Mouse (Mus musculus) myocyte (in vitro differentiated cells): ENCODE measurements around the gene Arhgap23. TPM values are rescaled to one million over a fixed set of nuclear protein-coding genes. Genes with fewer than 3 reads are reported as not detected.

ENCODE experiments used
- H3K27me3 ChIP-seq: one replicate; pipeline ENCODE4 v1.6.1; 2011; ENCODE audit not compliant: control insufficient read depth, insufficient read depth, insufficient read length
- H3K36me3 ChIP-seq: one replicate; pipeline ENCODE4 v1.6.1; 2011; ENCODE audit not compliant: control insufficient read depth, insufficient read depth
- H3K4me2 ChIP-seq: one replicate; pipeline ENCODE4 v1.6.1; 2011; ENCODE audit warnings: low read depth, control low read depth
- H3K4me3 ChIP-seq: one replicate; pipeline ENCODE4 v1.5.1; 2011; ENCODE audit warnings: mild to moderate bottlenecking, control low read depth, moderate library complexity
- H3K79me2 ChIP-seq: one replicate; pipeline ENCODE4 v1.6.1; 2011; ENCODE audit not compliant: control insufficient read depth, insufficient read depth
- H3ac ChIP-seq: one replicate; pipeline ENCODE4 v1.6.1; 2011; ENCODE audit not compliant: control insufficient read depth, insufficient read length
- CEBPB ChIP-seq: IDR thresholded peaks from 2 replicates; pipeline ENCODE4 v1.6.1; 2011; ENCODE audit warnings: mild to moderate bottlenecking, moderate library complexity; ENCODE audit not compliant: poor library complexity, insufficient read depth, severe bottlenecking
- E2F4 ChIP-seq: IDR thresholded peaks from one replicate; pipeline ENCODE4 v1.6.1; 2011; ENCODE audit warnings: mild to moderate bottlenecking, control low read depth, moderate library complexity; ENCODE audit not compliant: insufficient read depth
- MAX ChIP-seq: IDR thresholded peaks from one replicate; pipeline ENCODE4 v1.6.1; 2011; ENCODE audit warnings: low read depth, mild to moderate bottlenecking, control low read depth
- MYOD1 ChIP-seq, 3 experiments: IDR thresholded peaks; one replicate each; pipeline ENCODE4 v1.6.1; 2011; ENCODE audit warnings: control low read depth in 2 of 3, low read depth in 2 of 3, mild to moderate bottlenecking in 2 of 3, moderate library complexity in 1 of 3; ENCODE audit not compliant: insufficient read length in 2 of 3, control insufficient read depth in 1 of 3
- MYOG ChIP-seq, 3 experiments: IDR thresholded peaks; one replicate each; pipeline ENCODE4 v1.6.1; 2011; ENCODE audit warnings: control low read depth in 2 of 3, low read depth in 2 of 3, mild to moderate bottlenecking in 2 of 3; ENCODE audit not compliant: insufficient read length in 2 of 3, control insufficient read depth in 1 of 3, insufficient read depth in 1 of 3
- POLR2A ChIP-seq: IDR thresholded peaks from one replicate; pipeline ENCODE4 v1.6.1; 2011; ENCODE audit warnings: low read depth, mild to moderate bottlenecking, control low read depth, moderate library complexity; ENCODE audit not compliant: insufficient read length
- POLR2AphosphoS2 ChIP-seq: IDR thresholded peaks from one replicate; pipeline ENCODE4 v1.6.1; 2011; ENCODE audit warnings: low read depth, control low read depth; ENCODE audit not compliant: insufficient read length
- REST ChIP-seq: IDR thresholded peaks from one replicate; pipeline ENCODE4 v1.6.1; 2011; ENCODE audit warnings: mild to moderate bottlenecking, control low read depth, moderate library complexity; ENCODE audit not compliant: insufficient read depth, insufficient read length
- SRF ChIP-seq: IDR thresholded peaks from one replicate; pipeline ENCODE4 v1.6.1; 2011; ENCODE audit warnings: low read depth; ENCODE audit not compliant: control insufficient read depth, insufficient read length
- TCF12 ChIP-seq: IDR thresholded peaks from one replicate; pipeline ENCODE4 v1.6.1; 2011; ENCODE audit warnings: mild to moderate bottlenecking, control low read depth; ENCODE audit not compliant: poor library complexity, insufficient read depth, severe bottlenecking
- TCF3 ChIP-seq: IDR thresholded peaks from one replicate; pipeline ENCODE4 v1.6.1; 2011; ENCODE audit warnings: low read depth, control low read depth; ENCODE audit not compliant: insufficient read length
- USF1 ChIP-seq: IDR thresholded peaks from one replicate; pipeline ENCODE4 v1.6.1; 2011; ENCODE audit warnings: low read depth, mild to moderate bottlenecking, control low read depth, moderate library complexity
- polyA plus RNA-seq: library from polyadenylated mRNA; unstranded; fragments of >200 nt; fragmentation: generic; extraction: Trizol; gene quantifications from one replicate; pipeline ENCODE4 v1.2.1, GENCODE M21; 2012; ENCODE audit warnings: missing spikeins

The Arhgap23 gene
- polyA plus RNA-seq: 41.9 TPM

GRCm38 (mm10) chr11:97415330-97415711 lies at the start of gene Arhgap23:
Gene Arhgap23, plus strand, starts transcription at chr11:97415533.
- H3ac ChIP-seq: peak within 1 kb of the TSS; percentile 29
- H3K27me3 ChIP-seq: no peaks in the 10 kb centered on the region
- peak within 1 kb of the TSS; percentile 36 for H3K4me3 ChIP-seq
- peaks cover 40% of the 10 kb centered on the region for H3K79me2 ChIP-seq
- no peak for TF ChIP-seq REST
- no peak for TF ChIP-seq SRF
- no peak for TF ChIP-seq CEBPB
- TF ChIP-seq MYOG (IDR thresholded peaks at IDR 0.05; ENCODE audit: control insufficient read depth in 1 of 3, insufficient read depth in 1 of 3, insufficient read length in 2 of 3, low read depth in 2 of 3): no peak
- peak; percentile 66 for TF ChIP-seq POLR2AphosphoS2
- TF ChIP-seq TCF12: no peak
- no peak for TF ChIP-seq TCF3
- TF ChIP-seq MYOD1 (IDR thresholded peaks at IDR 0.05; ENCODE audit: control insufficient read depth in 1 of 3, insufficient read length in 2 of 3, low read depth in 2 of 3): no peak
- TF ChIP-seq MAX: no peak
- TF ChIP-seq E2F4: no peak
- TF ChIP-seq POLR2A: peak; percentile 82
- TF ChIP-seq USF1: no peak
- no peaks in the 10 kb centered on the region for H3K36me3 ChIP-seq
- H3K4me2 ChIP-seq: peak within 1 kb of the TSS; percentile 99

- H3K27me3 ChIP-seq: no peaks in the 10 kb centered on the region
- H3K4me3 ChIP-seq: no peak overlapping the region
- H3K4me2 ChIP-seq: peak overlapping the region; percentile 99
- no peak overlapping the region for H3ac ChIP-seq
- H3K79me2 ChIP-seq: peaks cover 75% of the 10 kb centered on the region
- TF ChIP-seq MYOG (IDR thresholded peaks at IDR 0.05; ENCODE audit: control insufficient read depth in 1 of 3, insufficient read depth in 1 of 3, insufficient read length in 2 of 3, low read depth in 2 of 3): no peak
- TF ChIP-seq POLR2A: no peak
- no peak for TF ChIP-seq E2F4
- TF ChIP-seq SRF: no peak
- TF ChIP-seq POLR2AphosphoS2: no peak
- no peak for TF ChIP-seq TCF3
- no peak for TF ChIP-seq CEBPB
- no peak for TF ChIP-seq TCF12
- TF ChIP-seq USF1: no peak
- TF ChIP-seq MAX: no peak
- H3K36me3 ChIP-seq: no peaks in the 10 kb centered on the region
Measured at GRCm38 (mm10) chr11:97365556-97365955, 49.8 kb upstream of the Arhgap23 start.

- H3K4me2 ChIP-seq: no peak overlapping the region
- no peak overlapping the region for H3ac ChIP-seq
- H3K27me3 ChIP-seq: no peaks in the 10 kb centered on the region
- H3K79me2 ChIP-seq: peaks cover 88% of the 10 kb centered on the region
- no peak for TF ChIP-seq POLR2AphosphoS2
- no peak for TF ChIP-seq MAX
- no peak for TF ChIP-seq POLR2A
- no peak for TF ChIP-seq REST
- no peak for TF ChIP-seq MYOD1 (IDR thresholded peaks at IDR 0.05; ENCODE audit: control insufficient read depth in 1 of 3, insufficient read length in 2 of 3, low read depth in 2 of 3)
- TF ChIP-seq SRF: no peak
- TF ChIP-seq TCF3: no peak
- TF ChIP-seq CEBPB: no peak
- no peak for TF ChIP-seq TCF12
- TF ChIP-seq E2F4: no peak
- no peak for TF ChIP-seq USF1
- no peak for TF ChIP-seq MYOG (IDR thresholded peaks at IDR 0.05; ENCODE audit: control insufficient read depth in 1 of 3, insufficient read depth in 1 of 3, insufficient read length in 2 of 3, low read depth in 2 of 3)
- H3K4me3 ChIP-seq: no peak overlapping the region
- no peaks in the 10 kb centered on the region for H3K36me3 ChIP-seq
Measured at GRCm38 (mm10) chr11:97368501-97368900, 46.8 kb upstream of the Arhgap23 start.

- TF ChIP-seq REST (no peak), MYOD1 (IDR thresholded peaks at IDR 0.05; ENCODE audit: control insufficient read depth in 1 of 3, insufficient read length in 2 of 3, low read depth in 2 of 3) (no peak), E2F4 (no peak), MYOG (IDR thresholded peaks at IDR 0.05; ENCODE audit: control insufficient read depth in 1 of 3, insufficient read depth in 1 of 3, insufficient read length in 2 of 3, low read depth in 2 of 3) (no peak), CEBPB (no peak), SRF (no peak), POLR2AphosphoS2 (no peak), MAX (no peak)
- Histone ChIP-seq H3K4me2 (no peak overlapping the region), H3K79me2 (peaks cover 68% of the 10 kb centered on the region)
Measured at GRCm38 (mm10) chr11:97370329-97371091, 44.8 kb upstream of the Arhgap23 start.

More at GRCm38 (mm10) chr11:97370329-97371091, 44.8 kb upstream of the Arhgap23 start:
- no peak overlapping the region for H3K4me3 ChIP-seq
- no peaks in the 10 kb centered on the region for H3K27me3 ChIP-seq
- peaks cover 8% of the 10 kb centered on the region for H3K36me3 ChIP-seq
- H3ac ChIP-seq: no peak overlapping the region
